Mouse (Mus musculus): ENCODE results near the gene Mdh2. TPM values are rescaled to one million over a fixed set of nuclear protein-coding genes. Genes with fewer than 3 reads are reported as not detected.

Gene Mdh2
- polyA plus RNA-seq, 1 experiment from 2014 or later: 701 TPM

Small RNA genes within 50 kb of the gene (microRNA-seq; reads per million reads assigned to microRNA genes)
- gene Gm23268 (not detected), gene Mir7034 (not detected)

Other genes with a start within 250 kb of the Mdh2 start
- 35.3 and 44.6 TPM in 2 replicates for gene Hip1, start 233.4 kb upstream of the Mdh2 start, polyA plus RNA-seq (2015; fragmentation: Nextera tagmentation; extraction: Ambion mirVana)
- gene Ccl26, start 214.9 kb upstream of the Mdh2 start, polyA plus RNA-seq (2015; fragmentation: Nextera tagmentation; extraction: Ambion mirVana): not detected in 2 replicates
- 2.1 and 2.4 TPM in 2 replicates for gene Ccl24, start 205.4 kb upstream of the Mdh2 start, polyA plus RNA-seq (2015; fragmentation: Nextera tagmentation; extraction: Ambion mirVana)
- 96.9 and 98.5 TPM in 2 replicates for gene Rhbdd2, start 145.9 kb upstream of the Mdh2 start, polyA plus RNA-seq (2015; fragmentation: Nextera tagmentation; extraction: Ambion mirVana)
- gene Por, start 108.4 kb upstream of the Mdh2 start, polyA plus RNA-seq (2015; fragmentation: Nextera tagmentation; extraction: Ambion mirVana): 101 and 108 TPM in 2 replicates
- gene Tmem120a, start 34.0 kb upstream of the Mdh2 start, polyA plus RNA-seq (2015; fragmentation: Nextera tagmentation; extraction: Ambion mirVana): 90.3 and 93.5 TPM in 2 replicates
- gene Styxl1, start 95 bp upstream of the Mdh2 start, polyA plus RNA-seq (2015; fragmentation: Nextera tagmentation; extraction: Ambion mirVana): 0.48 and 0.51 TPM in 2 replicates
- gene Srrm3, start 28.4 kb downstream of the Mdh2 start, polyA plus RNA-seq (2015; fragmentation: Nextera tagmentation; extraction: Ambion mirVana): 59.7 and 65.9 TPM in 2 replicates
- gene Hspb1, start 109.4 kb downstream of the Mdh2 start, polyA plus RNA-seq (2015; fragmentation: Nextera tagmentation; extraction: Ambion mirVana): 15.6 and 29.6 TPM in 2 replicates
- 996 and 1,023 TPM in 2 replicates for gene Ywhag, start 156.1 kb downstream of the Mdh2 start, polyA plus RNA-seq (2015; fragmentation: Nextera tagmentation; extraction: Ambion mirVana)
- 2.9 and 3.4 TPM in 2 replicates for gene Ssc4d, start 196.1 kb downstream of the Mdh2 start, polyA plus RNA-seq (2015; fragmentation: Nextera tagmentation; extraction: Ambion mirVana)
- gene Zp3, start 201.6 kb downstream of the Mdh2 start, polyA plus RNA-seq (2015; fragmentation: Nextera tagmentation; extraction: Ambion mirVana): 0.15 TPM in 1 of 2 replicates, not detected in the other
- 22.9 and 28.6 TPM in 2 replicates for gene Dtx2, start 216.3 kb downstream of the Mdh2 start, polyA plus RNA-seq (2015; fragmentation: Nextera tagmentation; extraction: Ambion mirVana)